Mouse (Mus musculus): ENCODE results near the gene Vav1.
"Not testable (repeated sequence)": the region's sequence is repeated elsewhere in the genome, so short reads cannot be mapped to it uniquely, and the experiment has no call there.

The Vav1 gene

GRCm38 (mm10) chr17:57253306-57253705 lies 25.6 kb upstream of the Vav1 start:
- DNase-seq, result peak; percentile 88

- DNase-seq, result peak; percentile 98
These were observed 23.5 kb upstream of the Vav1 start for GRCm38 (mm10) chr17:57255354-57255753.

DNA sequence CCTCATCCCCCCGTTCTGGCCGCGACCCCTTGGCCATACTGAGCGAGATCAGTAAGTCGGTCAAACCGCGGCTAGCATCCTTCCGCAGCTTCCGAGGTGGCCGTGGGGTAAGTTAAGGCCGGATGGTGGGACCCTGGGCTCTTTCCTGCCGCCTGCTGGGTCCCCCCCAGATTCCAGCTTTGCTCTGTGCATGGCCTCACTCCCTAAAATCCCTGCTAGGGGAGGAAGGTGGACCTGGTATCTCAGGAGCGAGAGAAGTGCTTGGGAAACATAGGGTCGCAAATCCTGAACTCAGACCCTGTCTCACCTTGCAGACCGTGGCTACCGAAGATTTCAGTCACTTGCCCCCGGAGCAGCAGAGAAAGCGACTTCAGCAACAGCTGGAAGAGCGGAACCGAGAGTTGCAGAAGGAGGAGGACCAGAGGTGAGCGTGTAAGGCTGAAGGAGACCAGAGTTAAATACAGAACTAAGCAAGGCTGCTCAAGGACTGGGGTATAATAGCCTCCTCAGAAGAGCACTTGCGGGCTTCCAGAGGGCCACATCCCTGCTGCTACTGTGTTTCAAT lies 21.9 kb upstream of the Vav1 start:
- peak; percentile 91 for DNase-seq

GRCm38 (mm10) chr17:57258191-57258590 lies 20.7 kb upstream of the Vav1 start:
- peak; percentile 82 for DNase-seq

GRCm38 (mm10) chr17:57259742-57260141 lies 19.2 kb upstream of the Vav1 start:
- DNase-seq, result peak; percentile 99

DNA sequence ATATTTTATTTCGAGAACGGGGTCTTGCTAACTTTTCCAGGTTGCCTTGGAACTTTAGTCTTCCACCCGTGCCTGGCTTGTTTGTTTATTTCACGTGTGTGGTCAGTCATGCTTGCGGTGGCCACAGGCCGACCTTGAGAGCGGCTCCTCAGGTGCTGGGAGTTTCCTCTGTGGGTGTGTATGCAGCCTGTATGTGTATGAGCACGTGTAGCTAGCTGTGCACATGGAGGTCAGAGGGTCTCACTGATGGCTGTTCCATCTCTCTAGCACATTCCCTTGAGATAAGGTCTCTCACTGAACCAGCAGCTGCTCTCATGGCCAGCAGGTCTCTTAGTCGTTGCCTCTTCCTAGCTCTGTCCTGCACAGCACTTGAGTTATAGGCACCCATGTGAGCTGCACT lies 18.5 kb upstream of the Vav1 start:
- peak; percentile 91 for DNase-seq

DNA sequence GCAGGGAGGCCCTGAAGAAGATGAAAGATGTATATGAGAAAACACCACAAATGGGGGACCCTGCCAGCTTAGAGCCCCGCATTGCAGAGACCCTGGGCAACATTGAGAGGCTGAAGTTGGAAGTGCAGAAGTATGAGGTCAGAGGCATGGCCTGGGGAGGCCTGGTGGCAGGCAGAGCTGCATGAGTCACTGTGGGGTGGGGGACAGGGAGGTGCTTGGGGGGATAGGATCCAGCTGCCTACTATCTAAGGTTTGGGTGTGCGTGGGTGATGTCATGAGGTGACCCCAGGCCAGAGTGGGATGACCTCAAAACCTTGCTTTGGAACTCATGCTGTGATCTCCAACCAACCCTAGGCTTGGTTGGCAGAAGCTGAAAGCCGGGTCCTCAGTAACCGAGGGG lies 17.6 kb upstream of the Vav1 start:
- DNase-seq, result peak; percentile 96

- peak; percentile 95 for DNase-seq
These were observed 17.1 kb upstream of the Vav1 start for GRCm38 (mm10) chr17:57261796-57262195.

DNA sequence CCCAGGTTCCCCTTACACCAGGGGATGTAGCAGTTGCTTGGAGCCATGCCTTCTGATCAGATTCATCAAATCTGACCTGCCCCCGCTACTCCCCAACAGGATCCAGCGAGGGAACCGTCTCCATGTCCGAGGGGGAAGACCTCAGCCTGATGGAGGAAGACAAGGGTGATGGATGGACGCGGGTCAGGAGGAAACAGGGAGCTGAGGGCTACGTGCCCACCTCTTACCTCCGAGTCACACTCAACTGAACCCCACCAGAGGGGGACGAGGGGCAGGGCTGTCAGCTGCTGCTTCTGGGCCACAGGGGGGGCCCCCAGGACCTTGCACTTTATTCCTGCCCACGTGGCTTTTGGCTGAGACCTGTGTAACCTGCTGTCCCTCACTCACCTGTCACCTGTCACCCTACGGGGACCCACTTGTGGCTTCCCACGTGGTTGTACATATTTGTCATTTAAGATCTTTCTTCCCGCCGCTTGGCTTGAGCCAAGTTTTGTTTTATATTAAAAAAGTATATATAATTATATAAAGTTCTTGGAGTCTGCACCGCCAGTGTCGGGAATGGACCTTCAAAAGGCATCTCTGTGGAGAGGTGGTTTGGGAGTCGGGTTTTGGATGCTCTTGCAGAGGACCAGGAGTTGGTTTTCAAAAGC lies 15.9 kb upstream of the Vav1 start:
- peak; percentile 89 for DNase-seq

DNA sequence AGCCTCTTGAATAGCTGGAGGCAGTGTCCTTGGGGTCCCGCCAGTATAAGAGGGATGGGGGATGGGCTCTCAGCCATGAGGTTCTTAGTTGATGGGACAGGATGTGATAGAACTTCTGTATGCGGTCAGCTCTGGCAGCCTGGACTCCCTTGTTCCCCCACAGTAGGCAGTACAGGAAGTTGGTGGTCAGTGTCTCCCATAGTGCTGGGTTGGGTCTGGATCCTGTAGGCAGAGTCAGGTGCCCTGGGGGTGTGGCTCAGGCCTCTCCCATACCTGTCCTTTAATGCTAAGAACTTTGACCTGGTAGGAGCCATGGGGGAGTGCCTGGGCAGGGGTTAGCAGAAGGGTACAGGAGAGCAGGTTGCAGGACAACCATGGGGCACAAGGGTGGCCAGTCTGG lies 14.7 kb upstream of the Vav1 start:
- peak; percentile 96 for DNase-seq

DNA sequence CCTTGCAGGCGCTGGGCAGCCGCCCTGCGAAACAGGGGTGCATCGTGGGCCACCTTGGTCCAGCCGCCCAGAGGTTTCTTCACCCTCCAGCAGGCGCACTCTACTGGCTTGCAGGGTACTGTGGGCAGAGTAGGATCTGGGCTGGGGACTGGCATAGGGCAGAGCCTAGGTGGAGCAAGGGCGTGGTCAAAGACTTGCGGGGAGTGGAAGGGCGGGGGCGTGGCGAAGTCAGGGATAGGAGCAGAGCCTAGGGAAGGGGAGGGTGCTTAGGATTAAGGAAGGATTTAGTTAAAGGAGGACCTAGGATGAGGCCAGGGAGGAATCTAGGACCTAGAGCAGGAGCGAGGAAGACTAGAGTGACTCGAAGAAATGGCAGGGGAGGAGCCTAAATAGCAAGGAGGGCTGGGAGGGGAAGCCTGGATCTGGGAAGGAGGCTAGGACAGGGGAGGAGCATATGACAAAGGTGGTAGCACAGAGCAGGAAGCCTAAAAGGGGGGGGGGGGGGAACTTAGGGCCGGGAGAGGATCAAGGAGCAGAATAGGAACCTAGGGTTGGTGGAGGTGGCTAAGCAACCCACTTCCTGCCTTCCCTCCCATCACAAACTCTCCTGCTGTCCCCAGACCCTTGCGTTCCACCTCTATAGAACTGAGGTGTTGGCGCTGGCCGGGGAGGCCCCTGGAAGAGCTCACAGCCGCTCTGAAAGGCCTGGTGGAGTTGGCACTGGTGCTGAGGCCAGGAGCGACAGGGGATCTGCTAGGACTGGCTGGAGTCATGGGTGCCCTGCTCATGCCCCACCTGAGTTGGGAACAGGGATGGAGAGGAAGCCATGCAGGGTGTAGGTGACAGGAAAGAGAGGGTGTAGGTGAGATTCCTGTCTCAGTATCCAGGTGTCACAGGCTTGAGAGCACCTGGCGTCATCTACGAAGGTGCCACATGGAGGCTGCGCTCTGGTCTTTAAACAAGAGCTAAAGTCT lies 13.6 kb upstream of the Vav1 start:
- peak; percentile 99 for DNase-seq

DNA sequence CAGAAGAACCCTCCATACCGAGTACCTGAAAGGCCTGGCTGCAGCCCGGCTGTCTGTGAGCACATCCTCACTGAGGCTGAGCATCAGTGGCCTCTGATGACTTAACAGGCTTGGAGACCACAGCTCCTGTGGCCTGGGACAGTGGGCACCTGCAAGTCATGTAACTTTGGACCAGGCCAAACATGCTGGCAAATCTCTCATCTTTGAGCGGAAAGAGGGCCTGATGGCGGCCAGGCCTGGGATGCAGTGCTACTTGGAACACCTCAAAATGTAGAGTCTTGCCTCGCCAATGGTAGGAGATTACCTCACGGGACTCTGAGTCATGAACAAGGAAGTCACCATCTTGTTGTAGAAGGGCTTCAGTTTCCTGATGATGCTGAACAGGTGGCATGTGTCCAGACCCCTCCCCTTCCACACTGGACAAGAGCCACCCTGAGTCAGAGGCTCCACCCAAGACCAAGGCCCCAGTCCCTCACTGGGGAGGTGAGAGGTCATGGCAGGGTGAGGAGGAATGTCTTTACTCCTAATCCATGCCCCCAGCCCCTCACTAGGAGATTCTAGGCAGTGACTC lies 11.3 kb upstream of the Vav1 start:
- DNase-seq, result peak; percentile 96

GRCm38 (mm10) chr17:57271301-57271700 lies 7.6 kb upstream of the Vav1 start:
- DNase-seq, result no peak

DNA sequence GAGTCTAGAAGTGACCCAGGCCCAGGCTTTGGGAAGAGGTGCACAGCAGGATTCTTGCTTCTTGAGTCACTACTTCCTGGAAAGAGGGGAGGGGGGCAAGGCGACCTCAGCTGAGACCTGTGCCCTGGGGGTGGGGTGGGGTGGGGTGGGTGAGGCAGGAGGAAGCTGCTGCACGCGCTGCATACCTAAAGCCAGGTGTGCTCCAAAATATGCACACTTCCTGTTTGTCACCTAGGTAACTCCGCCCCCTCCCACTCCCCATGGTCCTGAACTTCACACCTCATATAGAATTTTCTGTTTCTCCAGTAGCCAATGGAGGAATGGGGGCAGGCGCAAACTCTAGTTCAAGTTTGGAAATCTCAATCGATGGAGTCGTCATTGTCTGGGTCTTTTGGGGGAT lies 5.1 kb upstream of the Vav1 start:
- no peak for DNase-seq

DNA sequence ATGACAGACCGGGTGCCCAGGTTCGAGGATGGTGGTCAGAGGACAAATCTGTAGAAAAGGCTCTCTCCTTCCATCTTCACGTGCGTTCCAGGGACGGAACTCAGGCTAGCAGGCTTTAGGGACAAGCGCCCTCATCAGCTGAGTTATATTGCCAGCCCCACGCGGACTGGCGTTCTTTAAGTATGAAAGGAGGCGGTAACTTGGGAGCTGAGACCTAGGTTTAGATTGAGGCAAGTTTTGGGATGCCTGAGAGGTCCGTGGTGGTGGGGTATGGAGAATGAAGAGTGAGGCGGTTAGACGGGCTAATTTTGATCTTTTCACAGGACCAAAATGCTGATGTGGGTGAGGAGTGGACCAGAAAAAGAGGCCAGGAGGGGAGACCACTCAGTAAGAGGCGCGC lies 4.2 kb upstream of the Vav1 start:
- no peak for DNase-seq

DNA sequence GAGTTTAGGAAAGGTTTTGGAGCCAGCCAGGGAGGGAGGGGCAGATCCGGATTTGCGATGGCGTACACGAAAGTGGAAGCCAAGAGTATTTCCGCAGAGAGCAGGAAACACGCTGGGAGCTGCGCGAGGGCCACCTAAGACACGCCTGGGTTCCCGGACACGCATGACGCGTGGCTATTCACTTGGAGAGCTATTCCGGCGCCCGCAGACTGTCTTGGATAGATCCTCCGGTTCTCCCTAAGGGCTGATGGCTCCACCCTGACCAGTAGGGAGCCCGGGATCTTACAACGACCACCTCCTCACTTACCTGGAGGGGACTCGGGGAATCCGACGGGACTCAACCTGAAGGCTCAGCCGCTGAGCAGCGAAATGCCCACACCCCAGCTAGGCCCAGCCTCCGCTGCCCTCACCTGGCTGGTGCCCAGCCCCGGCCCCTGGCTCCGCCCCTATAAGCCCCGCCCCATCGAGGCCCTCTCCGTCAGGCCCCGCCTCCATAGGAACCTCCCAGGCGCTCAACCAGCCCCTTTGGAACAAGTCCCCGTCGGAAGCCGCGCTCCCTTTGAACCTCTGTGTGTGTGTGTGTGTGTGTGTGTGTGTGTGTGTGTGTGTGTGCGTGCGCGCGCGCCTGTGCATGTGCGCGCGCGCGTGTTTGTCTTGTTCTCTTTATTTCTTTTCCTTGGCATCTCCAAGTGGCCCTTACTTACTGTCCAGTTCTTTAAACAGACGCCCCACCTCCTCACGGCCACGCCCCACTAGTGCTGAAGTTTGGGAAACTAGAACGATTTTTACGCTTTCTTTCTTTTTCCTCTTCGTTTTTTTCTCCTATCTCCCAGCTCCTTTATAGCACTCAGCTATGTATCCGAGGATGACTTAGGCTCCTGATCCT lies 3.5 kb upstream of the Vav1 start:
- peak; percentile 100 for DNase-seq

DNA sequence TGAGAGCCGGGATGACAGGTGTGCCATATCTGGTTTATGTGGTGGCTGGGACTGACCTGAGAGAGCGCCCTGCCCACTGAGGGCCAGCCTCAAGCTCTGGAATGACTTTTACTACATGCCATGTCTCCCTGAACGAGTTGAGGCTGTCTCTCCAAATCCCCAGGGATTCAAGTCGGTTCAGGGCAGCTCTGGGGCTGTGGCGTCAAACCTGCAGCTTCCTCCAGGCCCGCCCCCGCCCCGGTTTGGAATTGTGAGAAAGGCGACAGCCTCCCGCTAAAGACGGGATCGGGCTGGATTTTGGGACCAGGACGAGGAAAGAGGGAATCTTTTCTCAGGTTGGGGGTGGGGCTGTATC lies 2.9 kb upstream of the Vav1 start:
- peak; percentile 97 for DNase-seq

GRCm38 (mm10) chr17:57276634-57277121 lies 2.2 kb upstream of the Vav1 start:
- DNase-seq, result peak; percentile 99

GRCm38 (mm10) chr17:57277598-57278261 lies 1.2 kb upstream of the Vav1 start:
- DNase-seq, result not testable (repeated sequence)

- peak; percentile 93 for DNase-seq
These were observed 363 bp upstream of the Vav1 start for GRCm38 (mm10) chr17:57278537-57278936.

GRCm38 (mm10) chr17:57279591-57280224 lies 808 bp downstream of the Vav1 start:
- DNase-seq, result no peak

Measured in heart, adult 11 months (tissue).